Mouse (Mus musculus) adrenal gland, adult 8-10 months (tissue): ENCODE measurements at regions not wholly inside any gene's neighbourhood (a gene's known extent, or its start where the extent isn't known, plus 50 kb on each side); places are given as distances from the start of the nearest gene placed in this dataset.

Experiments used
- DNase-seq: peaks from one replicate; pipeline ENCODE4 v3.0.0; 2022

- no peak for DNase-seq
Measured at GRCm38 (mm10) chr2:57772315-57772714, 225.4 kb upstream of the Galnt5 start.

GRCm38 (mm10) chr2:57776154-57776553 is 221.5 kb upstream of the Galnt5 start:
- DNase-seq: no peak

GRCm38 (mm10) chr2:57780836-57781235 is 216.8 kb upstream of the Galnt5 start:
- no peak for DNase-seq

- DNase-seq: no peak
Measured at GRCm38 (mm10) chr2:57793519-57794296, 204.0 kb upstream of the Galnt5 start.

GRCm38 (mm10) chr2:57799279-57799678 is 198.4 kb upstream of the Galnt5 start:
- no peak for DNase-seq

- no peak for DNase-seq
Measured at GRCm38 (mm10) chr2:57807911-57808310, 189.8 kb upstream of the Galnt5 start.

GRCm38 (mm10) chr2:57812996-57813395 is 184.7 kb upstream of the Galnt5 start:
- no peak for DNase-seq

GRCm38 (mm10) chr2:57820343-57820742 is 177.3 kb upstream of the Galnt5 start:
- DNase-seq: no peak

- DNase-seq: no peak
Measured at GRCm38 (mm10) chr2:57820923-57821322, 176.8 kb upstream of the Galnt5 start.

- no peak for DNase-seq
Measured at GRCm38 (mm10) chr2:57828284-57828683, 169.4 kb upstream of the Galnt5 start.

- no peak for DNase-seq
Measured at GRCm38 (mm10) chr2:57832565-57833355, 164.9 kb upstream of the Galnt5 start.

- DNase-seq: peak; percentile 2
Measured at GRCm38 (mm10) chr2:57845135-57845534, 152.5 kb upstream of the Galnt5 start.

- no peak for DNase-seq
Measured at GRCm38 (mm10) chr2:57847707-57848106, 150.0 kb upstream of the Galnt5 start.

GRCm38 (mm10) chr2:57849338-57850057 is 148.2 kb upstream of the Galnt5 start:
- DNase-seq: no peak

- no peak for DNase-seq
Measured at GRCm38 (mm10) chr2:57850058-57850400, 147.7 kb upstream of the Galnt5 start.

GRCm38 (mm10) chr2:57856524-57857107 is 141.1 kb upstream of the Galnt5 start:
- no peak for DNase-seq

GRCm38 (mm10) chr2:57865289-57865688 is 132.4 kb upstream of the Galnt5 start:
- DNase-seq: no peak

GRCm38 (mm10) chr2:57868046-57868445 is 129.6 kb upstream of the Galnt5 start:
- DNase-seq: no peak

GRCm38 (mm10) chr2:57900168-57900567 is 97.5 kb upstream of the Galnt5 start:
- no peak for DNase-seq

GRCm38 (mm10) chr2:57900580-57901247 is 97.0 kb upstream of the Galnt5 start:
- DNase-seq: no peak

- no peak for DNase-seq
Measured at GRCm38 (mm10) chr2:57905184-57905583, 92.5 kb upstream of the Galnt5 start.

- DNase-seq: no peak
Measured at GRCm38 (mm10) chr2:57906939-57907338, 90.7 kb upstream of the Galnt5 start.
